Mouse (Mus musculus) olfactory bulb, adult 2 months (tissue): ENCODE results near the gene BC004004.

Experiments used
- CTCF ChIP-seq: fragments of 200-500 bp; IDR thresholded peaks from 2 replicates; pipeline ENCODE4 v1.5.1; 2012; ENCODE audit warnings: low read depth, mild to moderate bottlenecking, low read length, moderate library complexity; ENCODE audit not compliant: insufficient read depth
- POLR2A ChIP-seq: fragments of 200-500 bp; IDR thresholded peaks from 2 replicates; pipeline ENCODE4 v1.6.1; 2012; ENCODE audit warnings: mild to moderate bottlenecking, low read depth, low read length, moderate library complexity; ENCODE audit not compliant: insufficient read depth

DNA sequence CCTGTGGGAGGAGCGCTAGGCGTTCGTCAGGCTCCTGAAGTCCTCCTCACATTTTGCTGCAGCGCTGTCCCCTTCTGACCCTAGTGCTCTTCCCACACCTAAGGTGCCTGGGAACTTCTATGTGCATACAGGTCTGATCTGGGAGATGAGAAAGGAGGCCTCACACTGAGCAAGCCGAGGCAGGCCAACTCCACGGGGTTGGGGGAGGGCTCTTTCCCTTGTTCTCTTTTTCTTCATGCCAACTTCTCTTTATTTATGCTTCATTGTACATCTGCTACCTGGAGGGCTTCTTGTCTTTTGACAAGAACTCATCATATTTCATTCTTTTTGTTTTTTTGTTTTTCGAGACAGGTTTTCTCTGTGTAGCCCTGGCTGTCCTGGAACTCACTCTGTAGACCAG, 23.2 kb downstream of the BC004004 start:
- TF ChIP-seq CTCF (no peak), POLR2A (no peak)
